Mouse (Mus musculus) testis, adult 2 months (tissue): Measurements from ENCODE around the gene Kif1b. TPM values are rescaled to one million over a fixed set of nuclear protein-coding genes. Genes with fewer than 3 reads are reported as not detected.

Experiments used
- H3K27ac ChIP-seq: fragments of 200-500 bp; 2 replicates; pipeline ENCODE4 v1.5.1; 2012; ENCODE audit warnings: low read depth, low read length; ENCODE audit not compliant: control insufficient read depth, insufficient read depth
- H3K27me3 ChIP-seq: fragments of 200-500 bp; 2 replicates; pipeline ENCODE4 v1.6.1; 2012; ENCODE audit warnings: mild to moderate bottlenecking, low read length, moderate library complexity; ENCODE audit not compliant: control insufficient read depth, insufficient read depth
- H3K36me3 ChIP-seq: fragments of 200-500 bp; 2 replicates; pipeline ENCODE4 v1.6.1; 2012; ENCODE audit warnings: mild to moderate bottlenecking, low read length; ENCODE audit not compliant: control insufficient read depth, insufficient read depth
- H3K4me1 ChIP-seq: fragments of 200-500 bp; 2 replicates; pipeline ENCODE4 v1.6.1; 2012; ENCODE audit warnings: low read length; ENCODE audit not compliant: control insufficient read depth, insufficient read depth
- H3K4me3 ChIP-seq: fragments of 200-500 bp; 2 replicates; pipeline ENCODE4 v1.5.1; 2012; ENCODE audit warnings: low read depth, mild to moderate bottlenecking, low read length, moderate library complexity, mixed read lengths; ENCODE audit not compliant: control insufficient read depth
- CTCF ChIP-seq: fragments of 200-500 bp; IDR thresholded peaks from 2 replicates; pipeline ENCODE4 v1.5.1; 2012; ENCODE audit warnings: low read depth, mild to moderate bottlenecking, inconsistent platforms, low read length, moderate library complexity; ENCODE audit not compliant: control insufficient read depth, insufficient read depth, insufficient replicate concordance
- POLR2A ChIP-seq: fragments of 200-500 bp; IDR thresholded peaks from 2 replicates; pipeline ENCODE4 v1.6.1; 2012; ENCODE audit warnings: low read depth, mild to moderate bottlenecking, inconsistent platforms, low read length, moderate library complexity; ENCODE audit not compliant: control insufficient read depth
- polyA plus RNA-seq: library from polyadenylated mRNA; depleted of rRNA; stranded (reverse); fragments of >200 nt; gene quantifications from 2 replicates; pipeline ENCODE4 v1.2.3, GENCODE M21; 2012

Kif1b gene
- polyA plus RNA-seq, 1 experiment: 25.9 TPM

DNA sequence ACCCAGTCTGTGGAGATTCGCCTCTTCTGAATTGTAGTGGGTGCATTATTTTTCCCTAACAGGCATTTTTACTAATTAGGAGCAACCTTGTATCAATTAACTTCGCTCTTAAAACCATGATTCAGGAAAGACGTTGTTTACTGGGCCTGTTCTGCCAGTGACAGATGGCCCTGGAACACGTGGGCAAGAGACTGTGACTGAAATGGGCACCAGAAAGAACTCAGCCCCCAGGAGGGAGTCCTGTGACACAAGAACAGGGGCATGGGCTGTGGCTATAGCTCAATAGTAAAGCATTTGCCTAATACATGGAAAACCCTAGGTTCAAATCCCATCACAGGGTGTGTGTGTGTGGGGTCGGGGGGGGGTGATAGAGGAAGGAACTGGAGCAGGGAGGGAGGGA is 9.9 kb upstream of the Kif1b start:
- H3K27ac ChIP-seq: no peak overlapping the region
- no peaks in the 10 kb centered on the region for H3K36me3 ChIP-seq
- TF ChIP-seq CTCF: no peak
- TF ChIP-seq POLR2A: no peak
- H3K4me3 ChIP-seq: no peak overlapping the region
- no peaks in the 10 kb centered on the region for H3K27me3 ChIP-seq
- no peaks in the 10 kb centered on the region for H3K4me1 ChIP-seq

- Histone ChIP-seq H3K4me3 (no peak overlapping the region), H3K4me1 (no peaks in the 10 kb centered on the region), H3K27me3 (no peaks in the 10 kb centered on the region), H3K36me3 (no peaks in the 10 kb centered on the region), H3K27ac (no peak overlapping the region)
- TF ChIP-seq CTCF (no peak), POLR2A (no peak)
Observed at GRCm38 (mm10) chr4:149314275-149314837, 6.9 kb upstream of the Kif1b start.

DNA sequence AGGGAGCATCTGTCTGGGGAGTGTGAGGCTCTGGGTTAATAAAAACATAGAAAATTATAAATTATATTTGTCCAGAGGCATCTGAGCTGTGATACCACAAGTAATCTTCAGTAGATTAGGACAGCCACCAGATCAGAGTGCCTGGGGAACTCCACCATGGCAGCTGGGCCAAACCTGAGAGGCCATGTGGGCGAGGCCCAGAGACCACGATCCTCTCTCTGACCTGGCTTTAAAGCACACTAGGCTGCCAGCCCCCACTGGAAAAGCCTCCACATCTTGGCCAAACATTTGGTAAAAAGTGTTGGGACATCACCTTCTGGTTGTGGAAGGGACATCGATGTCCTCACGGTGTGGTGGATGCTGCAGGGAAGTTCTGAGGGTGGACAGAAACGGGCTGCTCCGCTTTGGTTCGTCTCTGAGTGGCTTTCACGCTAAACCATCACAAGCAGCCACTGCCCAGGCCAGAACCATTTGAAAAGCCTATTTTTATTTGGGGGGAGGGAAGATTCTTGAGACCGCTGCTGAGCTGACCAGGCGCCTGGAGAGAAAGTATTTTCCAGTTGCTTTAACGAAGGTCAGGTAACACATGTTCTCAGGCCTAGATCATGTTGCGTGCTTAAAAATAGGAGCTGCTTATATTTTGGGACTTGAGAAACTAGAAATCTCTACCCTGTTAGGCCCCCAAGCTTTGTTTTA is 6.2 kb upstream of the Kif1b start:
- TF ChIP-seq CTCF: no peak
- no peak for TF ChIP-seq POLR2A
- H3K27ac ChIP-seq: no peak overlapping the region

GRCm38 (mm10) chr4:149311996-149312395 is 4.5 kb upstream of the Kif1b start:
- Histone ChIP-seq H3K27me3 (no peaks in the 10 kb centered on the region), H3K4me3 (no peak overlapping the region), H3K36me3 (no peaks in the 10 kb centered on the region), H3K27ac (no peak overlapping the region), H3K4me1 (peaks cover 4% of the 10 kb centered on the region)
- TF ChIP-seq CTCF (no peak), POLR2A (no peak)

More for the DNA sequence above, 6.2 kb upstream of the Kif1b start:
- Histone ChIP-seq H3K27me3 (no peaks in the 10 kb centered on the region), H3K4me3 (no peak overlapping the region), H3K4me1 (no peaks in the 10 kb centered on the region; the same call in 1 of the 2 replicates), H3K36me3 (no peaks in the 10 kb centered on the region)

DNA sequence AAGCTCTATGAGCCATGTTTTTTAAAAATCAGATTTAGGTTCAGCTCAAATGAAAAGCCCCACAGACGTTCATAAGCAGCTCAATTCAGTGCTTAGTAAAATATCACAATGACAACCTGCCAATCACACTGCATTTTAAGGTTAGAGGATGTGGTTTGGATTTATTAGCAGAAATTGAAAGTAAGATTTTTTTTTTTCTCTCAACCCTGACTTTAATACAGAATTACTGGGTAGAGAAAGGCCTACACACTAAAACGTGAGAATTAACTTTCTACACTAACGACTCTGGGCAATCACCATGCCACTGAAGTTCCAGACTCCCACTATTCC is 963 bp upstream of the Kif1b start:
- Histone ChIP-seq H3K27ac (peak overlapping the region; percentile 97), H3K4me3 (peak overlapping the region; percentile 94), H3K36me3 (no peaks in the 10 kb centered on the region), H3K27me3 (no peaks in the 10 kb centered on the region), H3K4me1 (peaks cover 8% of the 10 kb centered on the region)
- TF ChIP-seq POLR2A (no peak), CTCF (no peak)

- Histone ChIP-seq H3K4me3 (peak overlapping the region; percentile 94), H3K36me3 (no peaks in the 10 kb centered on the region), H3K27ac (peak overlapping the region; percentile 79), H3K4me1 (peaks cover 8% of the 10 kb centered on the region), H3K27me3 (no peaks in the 10 kb centered on the region)
- no peak for TF ChIP-seq CTCF
- TF ChIP-seq POLR2A: peak; percentile 34; the same call in 1 of the 2 replicates
Observed at GRCm38 (mm10) chr4:149306712-149307595, 539 bp downstream of the Kif1b start.
